Mouse (Mus musculus): ENCODE data around the gene Hs2st1. TPM values are rescaled to one million over a fixed set of nuclear protein-coding genes. Genes with fewer than 3 reads are reported as not detected.

Gene Hs2st1
- polyA plus RNA-seq, 1 experiment from 2014 or later, result 25.1 TPM

DNA sequence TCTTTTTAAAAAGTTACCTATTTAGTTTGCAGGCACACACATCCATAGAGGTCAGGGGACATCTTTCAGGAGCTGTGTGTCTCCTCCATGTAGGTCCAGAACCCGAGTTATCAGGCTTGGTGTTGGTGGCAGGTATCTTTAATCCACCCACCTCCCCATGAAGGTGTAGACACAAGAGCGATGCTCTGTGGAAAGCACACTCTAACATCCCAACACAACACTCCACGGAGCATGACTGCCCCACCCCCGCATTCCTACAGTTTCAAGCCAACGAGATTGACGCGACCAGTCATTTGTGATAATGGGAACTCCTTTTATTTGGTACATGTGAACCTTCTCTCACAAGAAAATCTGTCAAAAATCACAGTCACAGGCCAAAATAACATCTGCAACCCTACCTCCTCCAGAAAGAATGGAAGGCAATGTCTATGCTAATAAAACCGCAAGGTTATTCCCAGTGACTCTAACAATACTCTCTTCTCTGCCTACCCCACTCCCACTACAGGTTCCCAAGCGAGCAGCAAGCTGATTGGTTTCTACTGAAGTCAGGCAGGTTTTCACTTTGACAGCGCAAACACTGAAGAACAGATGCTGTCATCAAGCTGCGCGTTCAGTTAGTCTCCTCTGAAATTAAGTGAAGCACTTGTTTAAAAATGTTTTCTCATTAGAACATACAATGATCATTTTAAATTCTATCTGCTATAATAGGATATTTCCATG lies 92.1 kb downstream of the Hs2st1 start:
- Histone ChIP-seq H3K27ac (replicated peaks) (no peak overlapping the region), H3K36me3 (no peaks in the 10 kb centered on the region), H3K9ac (replicated peaks) (no peak overlapping the region), H3K4me1 (peaks cover 10% of the 10 kb centered on the region; the same call in 1 of the 2 replicates), H3K27me3 (no peaks in the 10 kb centered on the region), H3K4me2 (replicated peaks) (no peak overlapping the region), H3K9me3 (no peaks in the 10 kb centered on the region), H3K4me3 (no peak overlapping the region)
- WGBS, result 89% methylated on average over 12 of the region's 12 CpGs
- no peak for ATAC-seq (ENCODE audit: low FRiP score, low read depth)

DNA sequence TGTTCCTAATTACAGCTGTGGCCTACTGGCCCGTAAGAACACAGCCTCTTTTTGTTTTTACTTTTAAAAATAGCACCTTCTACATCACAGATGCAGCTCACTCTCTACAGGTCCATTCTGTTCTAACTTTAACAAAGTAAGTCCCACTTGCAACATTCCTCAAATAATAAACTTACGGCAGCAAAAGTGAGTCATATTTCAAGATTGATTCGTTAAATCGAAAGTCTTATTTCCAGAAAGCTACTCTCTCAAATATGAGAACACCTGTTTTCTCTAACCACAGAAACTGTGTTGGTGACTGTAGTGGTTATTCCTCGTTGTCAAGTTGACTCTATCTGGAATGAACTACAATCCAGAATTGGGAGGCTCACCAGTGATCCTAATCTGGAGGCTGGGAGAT lies 94.1 kb downstream of the Hs2st1 start:
- no peak overlapping the region for H3K27ac ChIP-seq (replicated peaks)
- H3K4me2 ChIP-seq (replicated peaks), result no peak overlapping the region
- no peak overlapping the region for H3K9ac ChIP-seq (replicated peaks)
- no peaks in the 10 kb centered on the region for H3K36me3 ChIP-seq
- H3K4me3 ChIP-seq, result no peak overlapping the region
- WGBS, result 94% methylated on average over 5 of the region's 5 CpGs
- no peaks in the 10 kb centered on the region for H3K9me3 ChIP-seq
- ATAC-seq (ENCODE audit: low FRiP score, low read depth), result no peak
- peaks cover 22% of the 10 kb centered on the region for H3K4me1 ChIP-seq
- H3K27me3 ChIP-seq, result no peaks in the 10 kb centered on the region

DNA sequence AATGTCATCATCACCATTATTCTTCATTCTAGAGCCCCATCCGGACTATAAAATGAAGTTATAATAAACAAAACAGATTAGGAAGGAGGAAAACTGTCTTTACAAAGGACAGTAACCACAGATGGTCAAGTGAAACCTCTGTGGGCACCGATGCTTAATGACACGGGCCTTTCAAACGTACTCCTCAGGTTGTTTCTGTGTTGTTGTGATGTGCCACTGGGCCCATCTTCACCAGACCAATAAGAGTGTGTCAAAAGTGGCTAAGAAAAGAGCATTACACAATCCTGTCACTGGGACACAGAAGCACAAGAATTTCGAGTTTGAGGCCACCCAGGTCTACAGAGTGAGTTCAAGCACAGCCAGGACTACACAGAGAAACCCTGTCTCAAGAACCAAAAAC lies 95.3 kb downstream of the Hs2st1 start:
- Histone ChIP-seq H3K27ac (replicated peaks) (no peak overlapping the region), H3K9me3 (no peaks in the 10 kb centered on the region), H3K4me3 (no peak overlapping the region), H3K4me2 (replicated peaks) (no peak overlapping the region), H3K36me3 (no peaks in the 10 kb centered on the region), H3K27me3 (no peaks in the 10 kb centered on the region), H3K4me1 (peaks cover 30% of the 10 kb centered on the region), H3K9ac (replicated peaks) (no peak overlapping the region)
- no peak for ATAC-seq (ENCODE audit: low FRiP score, low read depth)
- 88% methylated on average over 5 of the region's 5 CpGs for WGBS

GRCm38 (mm10) chr3:144471954-144472353 lies 98.0 kb downstream of the Hs2st1 start:
- no peaks in the 10 kb centered on the region for H3K27me3 ChIP-seq
- WGBS, result 58% methylated on average over 3 of the region's 3 CpGs
- H3K4me3 ChIP-seq, result no peak overlapping the region
- H3K9ac ChIP-seq (replicated peaks), result no peak overlapping the region
- H3K4me2 ChIP-seq (replicated peaks), result no peak overlapping the region
- no peak for ATAC-seq (ENCODE audit: low FRiP score, low read depth)
- H3K27ac ChIP-seq (replicated peaks), result no peak overlapping the region
- no peaks in the 10 kb centered on the region for H3K36me3 ChIP-seq
- peaks cover 28% of the 10 kb centered on the region for H3K4me1 ChIP-seq
- H3K9me3 ChIP-seq, result no peaks in the 10 kb centered on the region

- H3K4me1 ChIP-seq, result peaks cover 28% of the 10 kb centered on the region
- H3K9ac ChIP-seq (replicated peaks), result no peak overlapping the region
- peak overlapping the region; percentile 11; the same call in 1 of the 2 replicates for H3K4me2 ChIP-seq (replicated peaks)
- no peak overlapping the region for H3K4me3 ChIP-seq
- WGBS, result 45% methylated on average over 14 of the region's 14 CpGs
- no peaks in the 10 kb centered on the region for H3K36me3 ChIP-seq
- H3K27ac ChIP-seq (replicated peaks), result peak overlapping the region; percentile 63
- H3K9me3 ChIP-seq, result no peaks in the 10 kb centered on the region
- H3K27me3 ChIP-seq, result no peaks in the 10 kb centered on the region
- ATAC-seq (ENCODE audit: low FRiP score, low read depth), result peak; percentile 59; the same call in 1 of the 2 replicates
Observed at GRCm38 (mm10) chr3:144470901-144471300, 99.1 kb downstream of the Hs2st1 start.

GRCm38 (mm10) chr3:144467521-144467920 lies 102.5 kb downstream of the Hs2st1 start:
- Histone ChIP-seq H3K36me3 (0 out of 2 replicates have a peak, but pooled peaks cover 9% of the 10 kb centered on the region), H3K9me3 (no peaks in the 10 kb centered on the region), H3K27ac (replicated peaks) (no peak overlapping the region), H3K9ac (replicated peaks) (no peak overlapping the region), H3K27me3 (no peaks in the 10 kb centered on the region), H3K4me3 (no peak overlapping the region), H3K4me1 (peaks cover 24% of the 10 kb centered on the region), H3K4me2 (replicated peaks) (no peak overlapping the region)
- ATAC-seq (ENCODE audit: low FRiP score, low read depth), result no peak
- WGBS, result 75% methylated on average over 10 of the region's 10 CpGs

- WGBS, result 97% methylated on average over 8 of the region's 8 CpGs
- ATAC-seq (ENCODE audit: low FRiP score, low read depth), result no peak
- Histone ChIP-seq H3K27ac (replicated peaks) (no peak overlapping the region), H3K9ac (replicated peaks) (no peak overlapping the region), H3K4me1 (peaks cover 13% of the 10 kb centered on the region), H3K4me2 (replicated peaks) (no peak overlapping the region), H3K36me3 (0 out of 2 replicates have a peak, but pooled peaks cover 9% of the 10 kb centered on the region), H3K9me3 (no peaks in the 10 kb centered on the region), H3K4me3 (no peak overlapping the region), H3K27me3 (no peaks in the 10 kb centered on the region)
Observed at GRCm38 (mm10) chr3:144466108-144466678, 103.8 kb downstream of the Hs2st1 start.

DNA sequence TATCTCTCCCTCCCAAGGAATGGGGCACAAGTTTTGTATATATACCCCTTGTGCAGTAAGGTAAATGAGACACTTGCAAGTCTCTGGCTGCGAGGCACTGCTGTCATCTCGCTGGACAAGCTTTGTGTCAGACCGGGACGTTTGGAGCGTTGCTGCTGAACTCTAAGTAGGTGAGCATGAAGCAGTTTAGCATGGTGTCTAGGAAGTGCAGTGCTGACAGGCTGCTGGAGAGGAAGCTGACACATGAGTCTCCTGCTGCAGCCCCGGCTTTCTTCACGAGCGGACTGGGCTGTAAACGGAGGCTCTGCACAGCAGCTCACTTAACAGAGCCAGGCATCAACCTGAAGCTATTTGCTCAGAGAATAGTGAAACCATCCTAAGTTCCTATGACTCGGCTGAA lies 107.3 kb downstream of the Hs2st1 start:
- Histone ChIP-seq H3K4me3 (no peak overlapping the region), H3K4me1 (peaks cover 7% of the 10 kb centered on the region), H3K27ac (replicated peaks) (no peak overlapping the region), H3K27me3 (no peaks in the 10 kb centered on the region), H3K9me3 (no peaks in the 10 kb centered on the region), H3K36me3 (peaks cover 13% of the 10 kb centered on the region; the same call in 1 of the 2 replicates), H3K4me2 (replicated peaks) (no peak overlapping the region), H3K9ac (replicated peaks) (no peak overlapping the region)
- WGBS, result 92% methylated on average over 10 of the region's 10 CpGs
- no peak for ATAC-seq (ENCODE audit: low FRiP score, low read depth)

DNA sequence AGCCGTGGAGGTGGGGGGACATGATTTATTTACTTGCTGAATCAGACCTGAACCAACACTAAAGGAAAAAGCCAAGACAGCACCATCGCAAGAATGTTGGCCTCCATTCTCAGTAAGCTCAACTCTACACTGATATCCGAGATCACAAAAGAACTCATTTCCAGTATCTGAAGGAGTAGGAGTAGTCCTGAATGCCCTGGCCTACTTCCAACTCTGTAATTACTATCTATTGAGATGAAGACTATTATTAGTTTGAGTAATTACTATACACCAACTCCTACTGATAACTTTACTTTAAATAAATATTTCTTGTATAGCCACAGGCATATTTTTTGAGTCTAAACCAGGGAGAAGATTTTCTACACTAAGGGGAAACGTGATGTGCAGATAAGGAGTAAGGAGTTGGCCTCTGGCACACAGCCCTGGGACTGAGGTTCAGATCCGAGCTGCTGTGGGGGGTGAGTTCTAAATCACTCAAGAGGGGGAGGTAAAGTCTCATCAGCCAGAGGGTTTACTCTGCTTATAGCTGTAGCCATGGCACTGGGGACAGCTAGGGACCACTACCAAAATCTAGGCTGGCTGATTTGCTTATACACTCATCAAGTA lies 109.7 kb downstream of the Hs2st1 start:
- H3K4me1 ChIP-seq, result peaks cover 11% of the 10 kb centered on the region
- H3K27ac ChIP-seq (replicated peaks), result 0 out of 2 replicates have a peak overlapping the region, but pooled peaks have one; percentile 22
- ATAC-seq (ENCODE audit: low FRiP score, low read depth), result no peak
- H3K4me3 ChIP-seq, result no peak overlapping the region
- peaks cover 13% of the 10 kb centered on the region; the same call in 1 of the 2 replicates for H3K36me3 ChIP-seq
- WGBS, result 88% methylated on average over 5 of the region's 5 CpGs
- H3K9ac ChIP-seq (replicated peaks), result no peak overlapping the region
- H3K27me3 ChIP-seq, result no peaks in the 10 kb centered on the region
- no peak overlapping the region for H3K4me2 ChIP-seq (replicated peaks)
- H3K9me3 ChIP-seq, result no peaks in the 10 kb centered on the region

DNA sequence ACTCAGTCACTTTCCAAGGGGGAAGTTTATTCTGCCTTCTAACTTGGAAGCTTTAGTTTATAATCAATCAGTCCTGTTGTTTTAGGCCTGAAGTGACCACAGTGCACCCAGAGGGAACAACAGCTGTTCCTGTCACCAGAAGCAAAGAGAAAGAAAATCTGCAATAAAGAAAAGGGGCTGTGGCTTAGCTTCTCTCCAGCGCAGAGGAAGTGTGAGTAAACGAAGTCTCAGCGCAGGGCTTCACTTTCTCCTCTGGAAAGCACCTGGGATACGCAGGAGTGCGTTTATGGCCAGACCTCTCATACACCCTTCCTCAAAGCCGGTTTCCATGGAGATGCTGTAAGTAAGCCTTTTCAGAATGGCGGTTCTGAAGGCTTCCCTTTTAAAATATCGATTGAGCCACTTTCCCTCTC lies 110.7 kb downstream of the Hs2st1 start:
- Histone ChIP-seq H3K27ac (replicated peaks) (0 out of 2 replicates have a peak overlapping the region, but pooled peaks have one; percentile 22), H3K4me2 (replicated peaks) (no peak overlapping the region)
- no peak for ATAC-seq (ENCODE audit: low FRiP score, low read depth)

GRCm38 (mm10) chr3:144453701-144454430 lies 116.1 kb downstream of the Hs2st1 start:
- Histone ChIP-seq H3K4me1 (peaks cover 11% of the 10 kb centered on the region), H3K27ac (replicated peaks) (peak overlapping the region; percentile 71), H3K36me3 (peaks cover 14% of the 10 kb centered on the region), H3K9ac (replicated peaks) (0 out of 2 replicates have a peak overlapping the region, but pooled peaks have one; percentile 0), H3K9me3 (no peaks in the 10 kb centered on the region), H3K4me3 (no peak overlapping the region), H3K4me2 (replicated peaks) (no peak overlapping the region), H3K27me3 (no peaks in the 10 kb centered on the region)
- ATAC-seq (ENCODE audit: low FRiP score, low read depth), result peak; percentile 83
- WGBS, result 65% methylated on average over 19 of the region's 19 CpGs

More for the DNA sequence above, 110.7 kb downstream of the Hs2st1 start:
- Histone ChIP-seq H3K36me3 (peaks cover 13% of the 10 kb centered on the region; the same call in 1 of the 2 replicates), H3K4me3 (no peak overlapping the region), H3K4me1 (peaks cover 12% of the 10 kb centered on the region), H3K27me3 (no peaks in the 10 kb centered on the region), H3K9me3 (no peaks in the 10 kb centered on the region), H3K9ac (replicated peaks) (no peak overlapping the region)
- whole genome bisulfite sequencing, result 57% methylated on average over 8 of the region's 8 CpGs
